Mouse (Mus musculus) myocyte (in vitro differentiated cells): ENCODE measurements at regions not wholly inside any gene's neighbourhood (a gene's known extent, or its start where the extent isn't known, plus 50 kb on each side); places are given as distances from the start of the nearest gene placed in this dataset.

ENCODE experiments used
- H3K27me3 ChIP-seq: one replicate; pipeline ENCODE4 v1.6.1; 2011; ENCODE audit not compliant: control insufficient read depth, insufficient read depth, insufficient read length
- H3K36me3 ChIP-seq: one replicate; pipeline ENCODE4 v1.6.1; 2011; ENCODE audit not compliant: control insufficient read depth, insufficient read depth
- H3K4me2 ChIP-seq: one replicate; pipeline ENCODE4 v1.6.1; 2011; ENCODE audit warnings: low read depth, control low read depth
- H3K4me3 ChIP-seq: one replicate; pipeline ENCODE4 v1.5.1; 2011; ENCODE audit warnings: mild to moderate bottlenecking, control low read depth, moderate library complexity
- H3K79me2 ChIP-seq: one replicate; pipeline ENCODE4 v1.6.1; 2011; ENCODE audit not compliant: control insufficient read depth, insufficient read depth
- H3ac ChIP-seq: one replicate; pipeline ENCODE4 v1.6.1; 2011; ENCODE audit not compliant: control insufficient read depth, insufficient read length
- CEBPB ChIP-seq: IDR thresholded peaks from 2 replicates; pipeline ENCODE4 v1.6.1; 2011; ENCODE audit warnings: mild to moderate bottlenecking, moderate library complexity; ENCODE audit not compliant: poor library complexity, insufficient read depth, severe bottlenecking
- E2F4 ChIP-seq: IDR thresholded peaks from one replicate; pipeline ENCODE4 v1.6.1; 2011; ENCODE audit warnings: mild to moderate bottlenecking, control low read depth, moderate library complexity; ENCODE audit not compliant: insufficient read depth
- MAX ChIP-seq: IDR thresholded peaks from one replicate; pipeline ENCODE4 v1.6.1; 2011; ENCODE audit warnings: low read depth, mild to moderate bottlenecking, control low read depth
- MYOD1 ChIP-seq, 3 experiments: IDR thresholded peaks; one replicate each; pipeline ENCODE4 v1.6.1; 2011; ENCODE audit warnings: control low read depth in 2 of 3, low read depth in 2 of 3, mild to moderate bottlenecking in 2 of 3, moderate library complexity in 1 of 3; ENCODE audit not compliant: insufficient read length in 2 of 3, control insufficient read depth in 1 of 3
- MYOG ChIP-seq, 3 experiments: IDR thresholded peaks; one replicate each; pipeline ENCODE4 v1.6.1; 2011; ENCODE audit warnings: control low read depth in 2 of 3, low read depth in 2 of 3, mild to moderate bottlenecking in 2 of 3; ENCODE audit not compliant: insufficient read length in 2 of 3, control insufficient read depth in 1 of 3, insufficient read depth in 1 of 3
- POLR2A ChIP-seq: IDR thresholded peaks from one replicate; pipeline ENCODE4 v1.6.1; 2011; ENCODE audit warnings: low read depth, mild to moderate bottlenecking, control low read depth, moderate library complexity; ENCODE audit not compliant: insufficient read length
- POLR2AphosphoS2 ChIP-seq: IDR thresholded peaks from one replicate; pipeline ENCODE4 v1.6.1; 2011; ENCODE audit warnings: low read depth, control low read depth; ENCODE audit not compliant: insufficient read length
- REST ChIP-seq: IDR thresholded peaks from one replicate; pipeline ENCODE4 v1.6.1; 2011; ENCODE audit warnings: mild to moderate bottlenecking, control low read depth, moderate library complexity; ENCODE audit not compliant: insufficient read depth, insufficient read length
- SRF ChIP-seq: IDR thresholded peaks from one replicate; pipeline ENCODE4 v1.6.1; 2011; ENCODE audit warnings: low read depth; ENCODE audit not compliant: control insufficient read depth, insufficient read length
- TCF12 ChIP-seq: IDR thresholded peaks from one replicate; pipeline ENCODE4 v1.6.1; 2011; ENCODE audit warnings: mild to moderate bottlenecking, control low read depth; ENCODE audit not compliant: poor library complexity, insufficient read depth, severe bottlenecking
- TCF3 ChIP-seq: IDR thresholded peaks from one replicate; pipeline ENCODE4 v1.6.1; 2011; ENCODE audit warnings: low read depth, control low read depth; ENCODE audit not compliant: insufficient read length
- USF1 ChIP-seq: IDR thresholded peaks from one replicate; pipeline ENCODE4 v1.6.1; 2011; ENCODE audit warnings: low read depth, mild to moderate bottlenecking, control low read depth, moderate library complexity

- Histone ChIP-seq H3K4me3 (no peak overlapping the region), H3K27me3 (no peaks in the 10 kb centered on the region), H3K4me2 (no peak overlapping the region), H3K79me2 (no peaks in the 10 kb centered on the region), H3K36me3 (no peaks in the 10 kb centered on the region), H3ac (no peak overlapping the region)
- TF ChIP-seq REST (no peak), SRF (no peak), POLR2AphosphoS2 (no peak), USF1 (no peak), CEBPB (no peak), TCF3 (no peak), POLR2A (no peak), MAX (no peak), MYOG (IDR thresholded peaks at IDR 0.05; ENCODE audit: control insufficient read depth in 1 of 3, insufficient read depth in 1 of 3, insufficient read length in 2 of 3, low read depth in 2 of 3) (no peak), TCF12 (no peak), E2F4 (no peak), MYOD1 (IDR thresholded peaks at IDR 0.05; ENCODE audit: control insufficient read depth in 1 of 3, insufficient read length in 2 of 3, low read depth in 2 of 3) (no peak)
Measured at GRCm38 (mm10) chr6:100414836-100415235, 127.6 kb upstream of the Rybp start.

- H3K27me3 ChIP-seq = no peaks in the 10 kb centered on the region
- no peak overlapping the region for H3K4me2 ChIP-seq
- no peaks in the 10 kb centered on the region for H3K79me2 ChIP-seq
- H3K36me3 ChIP-seq = no peaks in the 10 kb centered on the region
- TF ChIP-seq SRF = no peak
- no peak for TF ChIP-seq CEBPB
- TF ChIP-seq USF1 = no peak
- TF ChIP-seq E2F4 = no peak
- TF ChIP-seq MYOD1 (IDR thresholded peaks at IDR 0.05; ENCODE audit: control insufficient read depth in 1 of 3, insufficient read length in 2 of 3, low read depth in 2 of 3) = no peak
- no peak for TF ChIP-seq MAX
- TF ChIP-seq TCF3 = no peak
- no peak for TF ChIP-seq POLR2A
- no peak for TF ChIP-seq MYOG (IDR thresholded peaks at IDR 0.05; ENCODE audit: control insufficient read depth in 1 of 3, insufficient read depth in 1 of 3, insufficient read length in 2 of 3, low read depth in 2 of 3)
- no peak for TF ChIP-seq REST
- TF ChIP-seq TCF12 = no peak
- no peak for TF ChIP-seq POLR2AphosphoS2
- no peak overlapping the region for H3K4me3 ChIP-seq
- no peak overlapping the region for H3ac ChIP-seq
Measured at GRCm38 (mm10) chr6:100412486-100412885, 125.2 kb upstream of the Rybp start.

- Histone ChIP-seq H3K4me2 (no peak overlapping the region), H3K4me3 (no peak overlapping the region), H3K36me3 (no peaks in the 10 kb centered on the region), H3ac (no peak overlapping the region), H3K27me3 (no peaks in the 10 kb centered on the region), H3K79me2 (no peaks in the 10 kb centered on the region)
- TF ChIP-seq TCF12 (no peak), MYOG (IDR thresholded peaks at IDR 0.05; ENCODE audit: control insufficient read depth in 1 of 3, insufficient read depth in 1 of 3, insufficient read length in 2 of 3, low read depth in 2 of 3) (no peak), CEBPB (no peak), POLR2AphosphoS2 (no peak), TCF3 (no peak), USF1 (no peak), POLR2A (no peak), REST (no peak), MAX (no peak), MYOD1 (IDR thresholded peaks at IDR 0.05; ENCODE audit: control insufficient read depth in 1 of 3, insufficient read length in 2 of 3, low read depth in 2 of 3) (no peak), E2F4 (no peak), SRF (no peak)
Measured at GRCm38 (mm10) chr6:100411968-100412367, 124.7 kb upstream of the Rybp start.

- Histone ChIP-seq H3K4me3 (no peak overlapping the region), H3K79me2 (no peaks in the 10 kb centered on the region), H3K27me3 (no peaks in the 10 kb centered on the region), H3K36me3 (no peaks in the 10 kb centered on the region), H3K4me2 (no peak overlapping the region), H3ac (no peak overlapping the region)
- TF ChIP-seq TCF12 (no peak), MAX (no peak)
Measured at GRCm38 (mm10) chr6:100410067-100410631, 122.9 kb upstream of the Rybp start.

GRCm38 (mm10) chr6:100408826-100409225, 121.5 kb upstream of the Rybp start:
- H3K4me2 ChIP-seq = no peak overlapping the region
- TF ChIP-seq CEBPB (no peak), USF1 (no peak), POLR2AphosphoS2 (no peak), TCF3 (no peak), E2F4 (no peak), TCF12 (no peak), MYOG (IDR thresholded peaks at IDR 0.05; ENCODE audit: control insufficient read depth in 1 of 3, insufficient read depth in 1 of 3, insufficient read length in 2 of 3, low read depth in 2 of 3) (no peak), SRF (no peak), MYOD1 (IDR thresholded peaks at IDR 0.05; ENCODE audit: control insufficient read depth in 1 of 3, insufficient read length in 2 of 3, low read depth in 2 of 3) (no peak), POLR2A (no peak), MAX (no peak), REST (no peak)
- no peaks in the 10 kb centered on the region for H3K79me2 ChIP-seq
- H3K4me3 ChIP-seq = no peak overlapping the region
- no peaks in the 10 kb centered on the region for H3K36me3 ChIP-seq
- no peaks in the 10 kb centered on the region for H3K27me3 ChIP-seq
- no peak overlapping the region for H3ac ChIP-seq
